Mouse (Mus musculus): Measurements from ENCODE around the gene Acox3.

- TF ChIP-seq POLR2A (IDR thresholded peaks at IDR 0.05; ENCODE audit: insufficient read depth, low read length) (no peak), EP300 (IDR thresholded peaks at IDR 0.05; ENCODE audit: insufficient read depth, low read depth, low read length) (no peak)
Measured at GRCm38 (mm10) chr5:35592081-35592736, 9.4 kb downstream of the Acox3 start.

Data from ES-Bruce4 (cell line).